Mouse (Mus musculus): Measurements from ENCODE around the gene Atic.

Gene Atic

DNA sequence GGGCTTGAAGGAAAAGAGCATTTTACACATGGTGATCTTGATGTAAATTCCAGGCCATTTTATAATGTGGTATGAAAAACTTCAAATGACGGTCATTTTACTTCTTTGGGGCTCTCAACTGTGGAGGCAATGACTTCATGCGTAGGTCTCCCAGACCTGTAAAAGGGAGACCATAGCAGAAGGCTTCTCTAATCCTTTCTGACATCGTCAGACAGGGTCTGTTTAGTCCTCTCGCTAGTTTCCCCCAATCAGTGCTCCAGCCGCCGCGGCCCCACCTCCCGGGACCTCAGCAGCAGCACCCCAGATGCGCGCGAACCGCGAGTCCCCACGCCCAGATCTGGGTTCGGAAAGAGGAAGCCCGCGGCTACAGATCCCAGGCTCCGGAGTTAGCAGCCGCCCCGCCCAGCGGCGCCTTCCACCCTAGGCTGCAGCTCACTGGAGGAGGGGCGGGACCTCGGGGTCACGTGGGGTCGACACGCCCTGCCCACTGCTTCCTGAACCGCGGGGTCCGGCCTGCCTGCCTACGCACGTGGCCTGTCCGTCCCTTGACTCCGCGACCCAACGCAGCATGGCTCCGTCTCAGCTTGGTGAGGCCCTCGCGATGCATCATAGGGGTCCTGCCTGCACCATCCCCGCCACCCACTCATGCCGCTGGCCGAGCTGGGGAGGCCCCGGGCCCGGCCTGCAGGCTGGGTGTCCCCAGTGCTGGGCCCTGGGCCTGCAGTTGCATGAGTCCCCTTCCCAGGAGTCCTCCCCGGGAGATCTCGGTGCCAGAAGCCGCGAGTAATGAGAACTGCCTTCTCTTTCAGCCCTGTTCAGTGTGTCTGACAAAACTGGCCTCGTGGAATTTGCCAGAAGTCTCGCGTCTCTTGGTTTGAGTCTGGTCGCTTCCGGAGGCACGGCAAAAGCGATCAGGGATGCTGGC is at the start of gene Atic:
Gene Atic (plus strand): TSS at position 463 of the 925 bp plus-strand sequence.
- peak; percentile 86 to 91 for DNase-seq (ENCODE audit: low spot score in 2 of 2)

GRCm38 (mm10) chr1:71507251-71507650 is 49.7 kb upstream of the Atic start:
- no peak for DNase-seq (ENCODE audit: low spot score in 2 of 2)

DNA sequence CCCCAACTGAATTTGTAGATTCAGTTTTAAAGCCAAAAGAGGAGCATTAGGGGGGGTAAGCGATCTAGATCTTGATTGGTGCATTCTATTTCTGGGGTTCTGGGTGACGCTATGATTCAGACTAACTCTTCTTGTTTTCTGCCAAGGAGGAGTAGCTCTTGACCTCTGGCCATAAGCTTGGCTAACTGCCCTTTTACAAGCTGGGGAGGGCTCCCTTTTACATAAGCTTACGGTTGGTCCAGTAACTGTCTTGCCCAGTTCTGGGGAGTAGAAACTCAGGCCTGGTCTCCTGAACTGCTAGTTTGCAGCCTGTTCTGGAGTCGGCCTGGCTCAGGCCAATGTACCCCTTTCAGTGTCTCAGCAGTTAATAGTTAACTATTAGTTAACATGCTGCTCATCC is 41.9 kb upstream of the Atic start:
- no peak for DNase-seq (ENCODE audit: low spot score in 2 of 2)

DNA sequence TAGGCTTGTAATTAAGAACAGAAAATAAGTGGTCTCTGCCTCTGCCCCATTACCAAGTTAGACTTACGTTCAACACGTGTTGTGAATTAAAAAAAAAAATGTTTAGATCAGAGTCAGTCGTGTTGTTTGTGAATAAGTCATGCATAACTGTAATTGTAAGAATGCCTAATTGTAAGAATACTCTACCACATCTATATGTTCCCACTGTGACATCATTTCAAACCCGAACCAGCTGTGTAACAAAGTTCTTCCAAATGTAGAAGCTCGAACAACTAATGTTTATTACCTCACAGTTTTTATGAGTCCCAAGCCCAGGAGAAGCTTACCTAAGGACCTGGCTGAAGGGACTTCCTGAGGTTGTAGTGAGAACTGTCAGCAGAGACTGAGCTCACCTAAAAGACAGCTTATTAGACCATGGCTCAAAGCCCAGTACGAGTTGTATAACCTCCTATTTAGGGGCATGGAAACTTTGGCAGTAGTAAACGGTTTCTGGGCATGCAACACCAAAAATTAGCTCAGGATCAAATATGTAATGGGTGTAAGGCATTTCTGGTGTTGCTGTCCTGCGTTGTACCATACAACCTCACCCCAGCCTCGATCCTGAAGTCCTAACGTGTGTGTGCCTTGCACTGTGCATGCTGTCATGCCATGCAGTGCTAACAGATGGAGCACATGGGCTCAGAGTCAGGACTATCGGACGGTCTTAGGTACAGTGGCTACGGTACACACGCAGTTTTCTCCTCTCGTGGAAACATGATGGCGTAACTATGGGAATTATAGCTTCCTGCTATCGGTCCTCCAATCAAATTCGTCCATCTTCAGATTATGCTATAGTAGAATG is 27.9 kb upstream of the Atic start:
- DNase-seq (ENCODE audit: low spot score in 2 of 2), result no peak

DNA sequence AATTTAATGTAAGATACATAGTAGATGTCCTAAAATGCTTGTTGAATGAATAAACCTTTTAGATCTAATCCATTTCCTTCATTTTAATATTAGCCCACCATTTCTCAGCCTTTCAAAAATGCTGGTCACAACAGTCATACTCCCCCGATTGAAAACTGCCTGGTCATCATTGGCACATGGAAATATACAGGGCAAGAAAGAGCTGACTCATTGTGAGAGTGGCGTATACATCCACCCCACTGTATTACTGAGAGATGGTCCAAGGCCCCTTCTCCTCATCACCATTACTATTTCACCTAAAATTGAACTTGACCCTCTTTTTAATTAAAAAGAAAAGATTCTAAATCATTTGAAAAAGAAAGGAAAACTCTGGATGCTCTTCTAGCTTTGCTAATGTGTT is 26.2 kb upstream of the Atic start:
- DNase-seq (ENCODE audit: low spot score in 2 of 2), result no peak

DNA sequence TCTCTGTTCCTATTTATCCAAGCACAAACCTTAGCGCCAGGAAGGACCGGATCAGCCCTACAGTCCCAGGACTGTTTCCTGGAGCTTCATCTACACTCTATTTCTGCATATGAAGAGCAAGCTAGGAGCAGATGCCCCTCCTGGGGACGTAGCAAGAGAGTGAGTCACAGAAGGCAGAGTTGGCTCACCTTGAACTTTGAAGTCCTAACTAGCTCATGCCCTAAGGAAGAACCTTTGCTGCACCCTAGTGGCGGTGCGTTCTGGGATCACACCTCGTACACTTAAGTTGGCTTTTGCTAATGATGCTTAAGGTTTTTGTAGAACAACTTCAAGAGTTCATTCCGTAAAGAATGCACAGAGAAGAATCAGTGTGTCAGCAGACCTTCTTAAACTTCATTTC is 25.3 kb upstream of the Atic start:
- no peak for DNase-seq (ENCODE audit: low spot score in 2 of 2)

DNA sequence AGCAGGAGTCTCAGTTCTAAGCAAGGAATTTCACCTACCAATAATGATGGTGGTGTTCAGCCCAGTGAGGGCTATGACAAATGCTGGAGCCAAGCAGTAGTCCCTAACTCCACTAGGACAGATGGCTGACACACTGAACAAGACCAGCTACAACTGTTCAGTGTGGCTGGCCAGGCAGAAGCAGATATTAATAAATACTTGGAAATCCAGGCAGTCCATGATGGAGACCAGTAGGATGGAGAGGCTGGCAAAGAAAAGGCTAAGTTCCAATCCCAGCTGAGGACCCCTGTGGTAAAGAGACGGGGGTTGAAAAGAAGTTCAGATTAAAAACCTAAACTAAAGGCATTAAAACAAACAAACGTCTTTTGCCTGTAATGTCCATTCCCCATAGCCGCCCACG is 17.3 kb upstream of the Atic start:
- DNase-seq (ENCODE audit: low spot score in 2 of 2), result no peak

GRCm38 (mm10) chr1:71540437-71540836 is 16.5 kb upstream of the Atic start:
- no peak for DNase-seq (ENCODE audit: low spot score in 2 of 2)

GRCm38 (mm10) chr1:71550626-71551195 is 6.2 kb upstream of the Atic start:
- no peak for DNase-seq (ENCODE audit: low spot score in 2 of 2)

DNA sequence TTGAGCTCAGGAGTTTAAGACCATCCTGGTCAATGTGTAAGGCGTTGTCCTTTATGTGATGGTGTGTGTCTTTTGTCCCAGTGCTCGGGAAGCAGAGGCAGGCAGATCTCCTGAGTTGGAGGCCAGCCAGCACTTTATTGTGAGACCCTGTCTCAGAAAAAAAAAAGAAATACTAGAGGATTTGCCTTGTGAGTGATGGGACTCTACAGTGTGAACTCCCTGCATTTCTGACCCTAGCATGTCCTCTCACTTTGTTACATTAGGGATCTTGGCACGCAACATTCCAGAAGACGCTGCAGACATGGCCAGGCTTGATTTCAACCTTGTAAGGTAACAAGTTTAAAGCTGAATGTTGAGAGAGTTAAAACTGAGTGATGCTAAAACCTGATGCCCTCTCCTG is 3.7 kb downstream of the Atic start:
- DNase-seq (ENCODE audit: low spot score in 2 of 2), result no peak

- no peak for DNase-seq (ENCODE audit: low spot score in 2 of 2)
Observed at GRCm38 (mm10) chr1:71564291-71564690, 7.3 kb downstream of the Atic start.

GRCm38 (mm10) chr1:71567884-71568605 is 11.1 kb downstream of the Atic start:
- DNase-seq (ENCODE audit: low spot score in 2 of 2), result no peak

- DNase-seq (ENCODE audit: low spot score in 2 of 2), result no peak
Observed at GRCm38 (mm10) chr1:71570116-71570515, 13.2 kb downstream of the Atic start.

GRCm38 (mm10) chr1:71575987-71576386 is 19.0 kb downstream of the Atic start:
- no peak for DNase-seq (ENCODE audit: low spot score in 2 of 2)

DNA sequence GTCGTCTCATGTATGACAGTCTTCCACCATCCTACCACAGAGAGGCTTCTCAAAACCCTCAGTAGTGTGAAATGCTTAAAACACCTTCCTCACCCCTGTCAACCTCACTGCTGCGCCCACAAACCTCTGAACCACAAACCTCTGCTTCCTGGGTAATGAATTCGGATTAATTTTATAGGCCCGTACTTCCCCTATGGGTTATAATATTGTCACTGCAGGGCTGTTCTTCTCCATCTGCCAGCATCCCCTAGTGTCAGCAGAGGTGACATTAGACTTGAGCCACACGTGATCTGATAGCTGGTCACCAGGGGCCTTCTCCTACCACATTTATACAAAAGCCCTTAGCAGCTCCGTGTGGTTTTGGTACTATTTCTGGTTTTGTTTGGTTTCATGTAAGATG is 19.9 kb downstream of the Atic start:
- no peak for DNase-seq (ENCODE audit: low spot score in 2 of 2)

GRCm38 (mm10) chr1:71579526-71579925 is 22.6 kb downstream of the Atic start:
- no peak for DNase-seq (ENCODE audit: low spot score in 2 of 2)

GRCm38 (mm10) chr1:71580408-71580807 is 23.5 kb downstream of the Atic start:
- DNase-seq (ENCODE audit: low spot score in 2 of 2), result no peak

- no peak for DNase-seq (ENCODE audit: low spot score in 2 of 2)
Observed at GRCm38 (mm10) chr1:71583302-71583701, 26.4 kb downstream of the Atic start.

DNA sequence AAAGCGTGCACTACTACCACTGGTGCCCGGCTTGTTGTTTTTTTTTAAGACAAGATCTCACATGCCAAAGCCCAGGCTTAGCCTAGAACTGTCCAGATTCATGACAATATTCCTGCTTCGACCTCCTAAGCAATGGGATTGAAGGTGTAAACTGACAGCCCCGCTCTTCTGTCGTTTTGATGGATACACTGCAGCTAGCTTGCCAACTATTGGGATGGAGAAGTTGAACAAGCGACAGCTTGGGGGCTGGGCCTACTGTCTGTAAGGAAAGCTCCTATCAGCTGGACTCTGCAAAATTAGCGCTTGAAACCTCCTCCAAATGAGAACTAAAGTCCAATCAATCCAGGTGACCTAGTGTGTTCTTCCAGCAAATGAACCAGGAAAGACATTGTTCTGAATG is 26.9 kb downstream of the Atic start:
- DNase-seq (ENCODE audit: low spot score in 2 of 2), result no peak

DNA sequence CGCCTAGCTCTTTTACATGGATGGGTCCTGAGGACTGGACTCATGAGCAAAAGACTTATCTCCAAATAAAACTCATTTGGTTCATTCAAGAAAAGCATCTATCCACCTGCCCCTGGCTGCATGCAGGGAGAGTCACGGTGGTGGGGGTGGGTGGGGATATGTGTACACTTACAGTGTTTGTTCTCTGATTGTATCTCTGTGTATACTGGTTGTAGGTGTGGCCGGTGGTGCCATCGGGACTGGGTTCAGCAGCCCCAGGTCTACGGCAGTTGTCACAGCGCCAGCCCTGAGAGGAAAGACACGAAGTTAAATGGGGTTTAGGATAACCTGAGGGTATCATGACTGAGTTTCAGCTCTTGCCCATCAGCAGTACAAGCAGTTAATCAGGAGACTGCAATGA is 29.7 kb downstream of the Atic start:
- DNase-seq (ENCODE audit: low spot score in 2 of 2), result no peak

DNA sequence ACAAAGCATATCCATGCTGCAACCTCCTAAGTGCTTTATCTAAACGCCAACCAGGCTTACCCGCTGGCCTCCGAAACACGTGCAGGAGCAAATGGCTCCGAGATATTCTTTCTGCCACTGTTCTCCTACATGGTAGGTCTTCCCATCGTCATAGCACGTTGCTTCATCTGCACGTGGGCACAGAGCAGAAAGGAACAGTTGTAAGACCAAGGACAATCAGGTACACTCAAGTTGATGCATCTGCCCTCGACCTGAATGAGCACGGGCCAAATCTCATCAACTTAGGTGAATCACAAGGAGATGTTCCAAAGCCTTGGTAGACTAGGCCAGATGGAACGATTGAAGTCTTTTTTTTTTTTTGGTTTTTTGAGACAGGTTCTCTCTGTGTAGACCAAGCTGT is 33.1 kb downstream of the Atic start:
- no peak for DNase-seq (ENCODE audit: low spot score in 2 of 2)

- no peak for DNase-seq (ENCODE audit: low spot score in 2 of 2)
Observed at GRCm38 (mm10) chr1:71593184-71593583, 36.2 kb downstream of the Atic start.

Data from urinary bladder, postnatal 4 days (tissue).